Mouse (Mus musculus) left cerebral cortex, adult 8-10 months (tissue): ENCODE results near the gene Coro2b. TPM values are rescaled to one million over a fixed set of nuclear protein-coding genes. Genes with fewer than 3 reads are reported as not detected.

ENCODE experiments used
- DNase-seq, 2 experiments: peaks; one replicate each; pipeline ENCODE4 v3.0.0; 2022; ENCODE audit warnings: low spot score in 2 of 2
- total RNA-seq, 4 experiments: library from RNA; stranded (reverse); gene quantifications; 2 replicates each; pipeline ENCODE4 v1.2.4; 2022

The Coro2b gene
- total RNA-seq, 4 experiments from 2014 or later: 159 to 171 (median 170) TPM

- DNase-seq: no peak
Observed at GRCm38 (mm10) chr9:62540166-62540565, 3.3 kb upstream of the Coro2b start.

- no peak for DNase-seq
Observed at GRCm38 (mm10) chr9:62539251-62539711, 2.4 kb upstream of the Coro2b start.

- no peak for DNase-seq
Observed at GRCm38 (mm10) chr9:62537941-62538340, 1.1 kb upstream of the Coro2b start.

GRCm38 (mm10) chr9:62536119-62536654, 657 bp downstream of the Coro2b start:
- DNase-seq: no peak

- DNase-seq: no peak
Observed at GRCm38 (mm10) chr9:62535566-62535965, 1.3 kb downstream of the Coro2b start.

- no peak for DNase-seq
Observed at GRCm38 (mm10) chr9:62534691-62535090, 2.2 kb downstream of the Coro2b start.

- DNase-seq: no peak
Observed at GRCm38 (mm10) chr9:62534158-62534557, 2.7 kb downstream of the Coro2b start.

- DNase-seq: no peak
Observed at GRCm38 (mm10) chr9:62532876-62533275, 4.0 kb downstream of the Coro2b start.

- DNase-seq: peak in 1 of 2 experiments; percentile 75
Observed at GRCm38 (mm10) chr9:62531459-62532275, 5.2 kb downstream of the Coro2b start.

GRCm38 (mm10) chr9:62528527-62528926, 8.3 kb downstream of the Coro2b start:
- DNase-seq: no peak

GRCm38 (mm10) chr9:62526858-62527257, 10.0 kb downstream of the Coro2b start:
- DNase-seq: no peak

- peak in 1 of 2 experiments; percentile 77 for DNase-seq
Observed at GRCm38 (mm10) chr9:62526451-62526850, 10.4 kb downstream of the Coro2b start.

GRCm38 (mm10) chr9:62524761-62525308, 12.0 kb downstream of the Coro2b start:
- DNase-seq: no peak

- no peak for DNase-seq
Observed at GRCm38 (mm10) chr9:62522791-62523471, 13.9 kb downstream of the Coro2b start.

GRCm38 (mm10) chr9:62522211-62522610, 14.6 kb downstream of the Coro2b start:
- no peak for DNase-seq

GRCm38 (mm10) chr9:62521541-62521940, 15.3 kb downstream of the Coro2b start:
- DNase-seq: no peak

- DNase-seq: no peak
Observed at GRCm38 (mm10) chr9:62520933-62521332, 15.9 kb downstream of the Coro2b start.

GRCm38 (mm10) chr9:62519787-62520503, 16.9 kb downstream of the Coro2b start:
- no peak for DNase-seq

- DNase-seq: no peak
Observed at GRCm38 (mm10) chr9:62519334-62519733, 17.5 kb downstream of the Coro2b start.

GRCm38 (mm10) chr9:62518572-62518971, 18.3 kb downstream of the Coro2b start:
- DNase-seq: no peak
